Mouse (Mus musculus) left cerebral cortex, postnatal 25 days (tissue): ENCODE measurements around the gene Ciz1. TPM values are rescaled to one million over a fixed set of nuclear protein-coding genes. Genes with fewer than 3 reads are reported as not detected.

Experiments
- DNase-seq, 2 experiments: peaks; one replicate each; pipeline ENCODE4 v3.0.0; 2022; ENCODE audit warnings: low spot score in 2 of 2, mixed read lengths in 1 of 2
- intact Hi-C: fragments of 180-260 bp; cut with DNase I; formaldehyde crosslinking; loops from one replicate; pipeline ENCODE4 v1.15.1; 2025
- total RNA-seq, 2 experiments: library from RNA; stranded (reverse); gene quantifications; 2 replicates each; pipeline ENCODE4 v1.2.3; 2021

Ciz1 gene
- total RNA-seq, 2 experiments from 2014 or later = 67.5 to 73.1 TPM

DNA sequence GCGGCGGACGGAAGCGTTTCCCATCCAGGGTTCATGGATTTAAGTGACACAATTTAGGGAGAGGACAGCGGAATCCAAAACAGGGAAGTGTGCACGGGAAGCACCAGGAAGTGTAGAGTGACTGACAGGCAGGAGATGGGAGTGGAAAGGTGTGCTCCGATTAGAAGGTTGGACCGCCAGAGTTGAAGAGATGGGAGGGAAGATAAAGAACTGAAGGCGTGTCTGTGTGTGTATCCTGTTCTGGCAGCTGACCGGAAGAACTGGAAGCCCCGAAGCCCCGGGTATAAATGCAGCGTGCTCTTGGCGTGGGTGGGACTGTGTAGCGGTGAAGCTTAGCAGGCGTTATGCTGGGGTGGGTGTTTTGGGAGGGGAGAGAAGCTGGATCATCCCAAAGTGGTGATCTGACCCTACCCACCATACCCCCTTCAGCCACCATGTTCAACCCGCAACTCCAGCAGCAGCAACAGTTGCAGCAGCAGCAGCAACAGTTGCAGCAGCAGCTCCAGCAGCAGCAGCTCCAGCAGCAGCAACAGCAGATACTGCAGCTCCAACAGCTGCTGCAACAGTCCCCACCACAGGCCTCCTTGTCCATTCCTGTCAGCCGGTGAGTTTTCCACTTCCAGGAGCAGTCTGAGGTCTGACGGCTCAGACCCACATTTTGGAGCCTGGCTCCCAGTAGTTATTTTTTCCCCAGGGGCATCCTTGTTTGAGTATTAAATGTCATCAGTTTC, 11.4 kb downstream of the Ciz1 start:
- peak in 1 of 2 experiments; percentile 66 for DNase-seq
- intact Hi-C loops = loop anchor here (1.0 to 10.0 kb wide), 2 partner anchors 18 to 389 kb away; partner anchors contain the start of genes 1110008P14Rik and Nup214

GRCm38 (mm10) chr2:32364121-32364520, 12.0 kb downstream of the Ciz1 start:
- no peak for DNase-seq
- intact Hi-C loops = loop anchor here (10.0 kb wide), 1 partner anchor 389 kb away; the partner anchor contains the start of gene Nup214

- DNase-seq = no peak
- intact Hi-C loops = loop anchor here (10.0 kb wide), 1 partner anchor 393 kb away; the partner anchor contains the start of gene Nup214
These were observed 15.2 kb downstream of the Ciz1 start for GRCm38 (mm10) chr2:32367315-32367714.

- intact Hi-C loops = no loop called here
These were observed 22.1 kb downstream of the Ciz1 start for GRCm38 (mm10) chr2:32374191-32374590.

GRCm38 (mm10) chr2:32375317-32375940, 23.3 kb downstream of the Ciz1 start:
- DNase-seq = peak; percentile 32 to 83
- intact Hi-C loops = no loop called here

More at GRCm38 (mm10) chr2:32374191-32374590, 22.1 kb downstream of the Ciz1 start:
- DNase-seq = no peak

DNA sequence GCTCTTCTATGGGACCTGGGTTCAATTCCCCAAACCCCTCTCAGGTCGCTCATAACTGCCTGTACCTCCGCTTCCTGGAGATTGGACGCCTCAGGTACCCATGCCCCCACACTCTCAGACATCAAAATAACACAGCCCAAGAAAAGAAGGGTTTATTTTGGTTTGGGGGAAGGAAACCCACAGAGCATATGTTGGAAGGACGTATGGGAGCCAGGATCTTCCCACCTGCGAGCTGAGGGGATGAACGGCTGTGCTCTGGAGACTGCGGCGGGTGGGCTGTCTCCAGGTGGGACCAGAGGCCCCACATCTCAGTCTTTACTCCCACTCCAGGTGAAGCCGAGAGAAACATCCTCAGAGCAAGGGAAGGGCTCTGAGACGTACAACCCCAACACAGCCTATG, 24.8 kb downstream of the Ciz1 start:
- peak; percentile 19 to 85 for DNase-seq
- intact Hi-C loops = no loop called here

- intact Hi-C loops = no loop called here
- no peak for DNase-seq
These were observed 27.9 kb downstream of the Ciz1 start for GRCm38 (mm10) chr2:32380001-32380500.

DNA sequence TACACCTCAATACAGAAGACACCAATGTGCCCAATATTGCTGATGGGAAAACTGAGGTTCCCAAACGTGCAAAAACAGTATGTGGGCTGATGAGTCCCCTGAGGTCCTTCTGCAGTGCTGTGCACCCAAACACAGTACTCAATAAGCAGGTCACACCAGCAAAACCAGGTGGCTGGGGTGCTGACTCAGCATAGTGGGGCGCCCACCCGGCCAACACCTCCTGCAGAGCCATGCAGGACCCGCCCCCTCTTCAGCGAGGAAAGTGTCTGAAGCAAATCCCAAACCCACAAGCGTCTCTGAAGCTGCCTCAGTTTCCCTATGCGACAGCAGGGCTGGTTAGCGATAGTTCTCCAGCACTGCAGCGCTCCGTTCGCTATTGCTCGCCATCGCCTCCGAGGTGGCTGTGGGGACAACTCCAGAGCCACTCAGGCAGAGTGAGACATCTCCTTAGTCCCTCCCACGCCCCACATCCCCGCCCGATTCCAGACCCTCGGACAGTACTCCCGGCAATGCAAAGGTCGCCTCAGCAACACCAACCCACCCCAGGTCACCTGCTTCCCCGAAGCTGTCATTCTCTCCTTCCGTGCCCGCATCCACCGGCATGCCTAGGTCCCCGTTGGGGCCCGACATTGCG, 29.1 kb downstream of the Ciz1 start:
- intact Hi-C loops = loop anchor here (1.0 kb wide), 1 partner anchor 18 kb away; no protein-coding TSS in a partner anchor
- peak in 1 of 2 experiments; percentile 64 for DNase-seq

GRCm38 (mm10) chr2:32381775-32382223, 29.7 kb downstream of the Ciz1 start, which contains the start of gene 1110008P14Rik:
Gene 1110008P14Rik (minus strand): TSS chr2:32381938.
- peak; percentile 92 to 95 for DNase-seq
- intact Hi-C loops = loop anchor here (1.0 kb wide), 1 partner anchor 18 kb away; no protein-coding TSS in a partner anchor

DNA sequence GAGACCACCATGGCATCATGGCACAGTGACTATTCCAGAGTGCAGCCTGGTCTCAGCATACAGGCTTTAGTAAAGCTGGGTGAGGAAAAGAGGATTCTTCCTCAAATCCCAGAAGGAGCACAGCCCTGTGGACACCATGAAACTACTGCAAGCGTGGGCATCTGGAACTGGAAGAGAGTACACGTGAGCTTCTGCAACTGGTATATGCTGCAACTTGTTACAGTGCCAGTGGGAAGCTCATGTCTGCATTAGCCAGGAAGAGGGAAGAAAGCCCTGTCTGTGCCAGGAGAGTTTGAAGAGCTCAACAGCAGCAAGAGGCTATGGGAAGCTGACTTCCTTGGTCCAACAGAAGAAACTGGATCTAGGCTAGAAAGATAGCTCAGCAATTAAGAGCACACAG, 30.6 kb downstream of the Ciz1 start:
- intact Hi-C loops = no loop called here
- DNase-seq = peak; percentile 18 to 63

DNA sequence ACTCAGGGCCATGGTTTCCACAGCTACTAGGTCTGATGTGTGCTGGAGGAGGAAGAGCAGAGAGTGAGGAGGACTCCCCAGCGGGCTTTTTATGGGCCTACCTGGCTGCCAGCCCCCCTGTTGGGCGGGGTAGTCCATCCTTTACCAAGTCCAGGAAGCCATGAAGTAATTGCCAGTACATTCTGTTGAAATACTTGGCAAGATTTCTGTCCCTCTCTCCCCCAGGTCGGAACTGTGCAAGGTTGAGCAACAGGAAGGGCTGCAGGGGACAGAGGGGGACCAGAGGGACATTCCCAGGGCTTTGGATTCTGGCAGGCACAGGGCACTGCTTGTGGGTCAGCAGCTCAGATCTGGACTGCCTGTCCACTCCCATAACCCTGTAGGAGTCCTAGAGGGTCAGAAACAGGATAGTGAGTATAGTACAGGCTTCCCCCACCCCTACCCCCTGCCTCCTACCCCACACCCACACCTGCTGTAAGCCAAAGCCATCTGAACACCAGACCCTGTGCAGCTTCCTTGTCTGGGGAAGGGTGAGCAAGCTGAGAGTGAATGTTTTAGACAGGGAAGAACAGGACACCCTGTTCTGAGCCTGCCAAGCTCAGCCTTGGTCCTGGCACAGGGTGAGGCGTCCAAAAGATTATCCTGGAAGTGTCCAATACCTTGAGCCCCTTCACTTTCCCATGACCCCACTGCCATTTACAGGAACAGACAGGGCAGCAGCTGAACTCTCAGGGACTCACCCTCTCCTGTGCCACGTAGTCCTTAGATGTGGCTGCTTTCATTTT, 35.8 kb downstream of the Ciz1 start, which contains the start of gene Lcn2:
TSS of gene Lcn2 (minus strand) at position 547 of the 785 bp plus-strand sequence.
- no peak for DNase-seq
- intact Hi-C loops = no loop called here

- intact Hi-C loops = no loop called here
- no peak for DNase-seq
These were observed 37.0 kb downstream of the Ciz1 start for GRCm38 (mm10) chr2:32389157-32389556.

DNA sequence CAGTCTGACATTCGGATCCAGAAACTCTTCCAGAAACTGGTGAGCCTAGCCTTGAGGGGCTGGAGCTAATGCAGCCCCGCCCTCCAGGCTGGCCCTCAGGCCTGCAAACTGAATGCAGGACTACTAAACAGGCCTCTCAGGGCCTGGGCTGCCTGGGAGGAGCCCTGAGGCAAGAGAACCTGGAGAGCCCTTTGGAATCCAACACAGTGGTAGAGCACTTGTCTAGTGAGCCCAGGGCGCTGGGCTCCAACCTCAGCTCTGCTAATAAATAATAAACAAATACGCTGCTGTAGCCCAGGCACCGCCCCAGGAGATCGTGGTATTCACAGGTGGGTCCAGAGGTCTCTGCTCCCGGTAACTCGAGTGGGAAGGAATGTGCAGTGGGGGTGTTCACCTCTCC, 38.7 kb downstream of the Ciz1 start:
- no peak for DNase-seq
- intact Hi-C loops = no loop called here

DNA sequence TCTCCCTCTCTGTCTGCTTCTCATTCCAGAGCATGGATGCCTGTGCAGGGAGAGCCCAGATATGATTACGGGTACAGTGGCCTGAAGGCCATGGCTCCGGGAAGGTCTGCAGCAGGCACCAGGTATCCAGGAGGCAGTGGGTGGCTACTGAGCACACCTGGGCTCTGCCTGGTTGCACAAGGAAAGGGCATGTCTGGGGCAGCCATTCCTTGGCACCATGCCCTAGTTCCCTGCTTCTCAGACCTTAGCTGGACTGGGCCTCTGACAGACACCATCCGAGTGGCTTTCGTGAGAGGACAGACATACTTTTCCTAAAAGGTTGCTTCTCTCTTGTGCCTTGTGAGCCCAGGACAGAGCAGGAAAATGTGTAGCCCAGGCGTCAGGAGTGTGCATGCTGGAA, 39.9 kb downstream of the Ciz1 start:
- intact Hi-C loops = no loop called here
- no peak for DNase-seq

GRCm38 (mm10) chr2:32394973-32395372, 42.8 kb downstream of the Ciz1 start:
- intact Hi-C loops = no loop called here

GRCm38 (mm10) chr2:32395484-32395945, 43.4 kb downstream of the Ciz1 start, which contains the start of gene Ptges2:
Gene Ptges2 (plus strand): TSS chr2:32395896.
- DNase-seq = peak; percentile 94
- intact Hi-C loops = no loop called here

More at GRCm38 (mm10) chr2:32394973-32395372, 42.8 kb downstream of the Ciz1 start:
- no peak for DNase-seq

- DNase-seq = peak; percentile 95 to 98
- intact Hi-C loops = no loop called here
These were observed 44.0 kb downstream of the Ciz1 start for GRCm38 (mm10) chr2:32395946-32396621.

GRCm38 (mm10) chr2:32396695-32397094, 44.6 kb downstream of the Ciz1 start:
- DNase-seq = no peak
- intact Hi-C loops = no loop called here
